Mouse (Mus musculus): ENCODE results near the gene Gm20388. TPM values are rescaled to one million over a fixed set of nuclear protein-coding genes. Genes with fewer than 3 reads are reported as not detected.

Gene Gm20388
- total RNA-seq, 2 experiments from 2014 or later, result 5.8 TPM; not detected in 1

- DNase-seq, result no peak
These were observed 4408.6 kb downstream of the Gm20388 start for GRCm38 (mm10) chr8:124319316-124319652.

GRCm38 (mm10) chr8:124321227-124321840, 4410.7 kb downstream of the Gm20388 start:
- no peak for DNase-seq

- peak; percentile 49 for DNase-seq
These were observed 4412.7 kb downstream of the Gm20388 start for GRCm38 (mm10) chr8:124323356-124323755.

- DNase-seq, result no peak
These were observed 4417.6 kb downstream of the Gm20388 start for GRCm38 (mm10) chr8:124328259-124328658.

- DNase-seq, result no peak
These were observed 4419.0 kb downstream of the Gm20388 start for GRCm38 (mm10) chr8:124329690-124330089.

- no peak for DNase-seq
These were observed 4419.8 kb downstream of the Gm20388 start for GRCm38 (mm10) chr8:124330433-124330832.

GRCm38 (mm10) chr8:124331094-124331493, 4420.5 kb downstream of the Gm20388 start:
- DNase-seq, result no peak

- DNase-seq, result no peak
These were observed 4421.1 kb downstream of the Gm20388 start for GRCm38 (mm10) chr8:124331706-124332105.

- no peak for DNase-seq
These were observed 4425.7 kb downstream of the Gm20388 start for GRCm38 (mm10) chr8:124336302-124336701.

GRCm38 (mm10) chr8:124339742-124340141, 4429.1 kb downstream of the Gm20388 start:
- no peak for DNase-seq

GRCm38 (mm10) chr8:124340360-124341068, 4429.9 kb downstream of the Gm20388 start:
- DNase-seq, result no peak

- DNase-seq, result no peak
These were observed 4432.5 kb downstream of the Gm20388 start for GRCm38 (mm10) chr8:124343151-124343550.

- DNase-seq, result no peak
These were observed 4433.4 kb downstream of the Gm20388 start for GRCm38 (mm10) chr8:124343991-124344390.

GRCm38 (mm10) chr8:124345098-124345497, 4434.5 kb downstream of the Gm20388 start:
- DNase-seq, result no peak

GRCm38 (mm10) chr8:124346852-124347523, 4436.3 kb downstream of the Gm20388 start:
- DNase-seq, result peak; percentile 80

- no peak for DNase-seq
These were observed 4437.4 kb downstream of the Gm20388 start for GRCm38 (mm10) chr8:124348087-124348486.

- DNase-seq, result peak; percentile 91
These were observed 4439.0 kb downstream of the Gm20388 start for GRCm38 (mm10) chr8:124349663-124350062.

GRCm38 (mm10) chr8:124351636-124352035, 4441.0 kb downstream of the Gm20388 start:
- DNase-seq, result no peak

- no peak for DNase-seq
These were observed 4450.3 kb downstream of the Gm20388 start for GRCm38 (mm10) chr8:124360911-124361310.

GRCm38 (mm10) chr8:124361773-124362427, 4451.3 kb downstream of the Gm20388 start:
- DNase-seq, result no peak

GRCm38 (mm10) chr8:124362589-124362988, 4451.9 kb downstream of the Gm20388 start:
- DNase-seq, result no peak

- DNase-seq, result no peak
These were observed 4452.7 kb downstream of the Gm20388 start for GRCm38 (mm10) chr8:124363337-124363736.

- DNase-seq, result peak; percentile 78
These were observed 4457.6 kb downstream of the Gm20388 start for GRCm38 (mm10) chr8:124368213-124368612.

All from heart, postnatal 4 days (tissue).